Mouse (Mus musculus) induced T-regulatory cell, adult 2 months (primary cell): ENCODE results near the gene Ubr4.

Experiments used
- DNase-seq: peaks from one replicate; pipeline ENCODE4 v3.0.0-alpha.2; 2012; ENCODE audit warnings: low read depth

Gene Ubr4

DNA sequence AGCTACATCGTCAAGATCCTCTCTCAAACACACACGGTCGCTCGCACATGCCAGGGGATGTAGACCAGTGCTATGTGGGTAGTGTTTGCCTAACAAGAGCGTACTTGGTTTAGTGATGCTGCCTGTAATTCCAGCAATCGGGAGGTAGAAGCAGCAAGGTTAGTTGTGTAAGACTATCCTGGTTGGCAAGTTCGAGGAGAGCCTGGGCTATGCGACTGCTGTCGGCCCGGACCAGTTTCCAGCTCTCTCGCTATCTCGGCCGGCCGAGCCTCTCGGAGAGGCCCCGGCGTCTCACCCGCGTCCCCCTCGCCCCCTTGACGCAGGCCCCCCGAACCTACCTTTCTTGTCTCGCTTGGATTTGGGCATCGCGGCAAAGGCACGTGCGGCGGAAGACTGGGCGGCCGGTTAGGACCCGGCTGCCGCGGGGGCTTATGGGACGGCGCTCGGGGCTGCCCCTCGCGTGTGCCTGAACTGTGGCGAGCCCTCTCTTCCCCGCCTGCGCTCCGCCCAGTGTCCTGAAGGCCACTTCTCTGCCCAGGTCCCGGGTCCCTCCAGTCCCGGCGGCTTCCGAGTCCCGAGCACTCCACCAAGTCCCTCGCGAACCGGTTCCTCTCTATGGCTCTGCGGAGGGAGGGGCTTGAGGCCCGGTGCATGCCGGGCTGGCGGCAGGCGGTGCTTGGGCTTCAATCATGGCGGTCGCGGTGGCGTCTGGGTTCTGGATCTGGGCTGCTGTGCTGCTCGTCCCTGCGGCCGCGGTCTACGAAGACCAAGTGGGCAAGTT, at the start of gene Ubr4, which contains the start of the genes Mrto4 and Emc1:
Gene Ubr4, plus strand, starts transcription at position 679 of the 781 bp plus-strand sequence.
Gene Mrto4, minus strand, starts transcription at position 646 of the 781 bp plus-strand sequence.
Gene Emc1, plus strand, starts transcription at position 657 of the 781 bp plus-strand sequence.
- DNase-seq, result peak; percentile 91

DNA sequence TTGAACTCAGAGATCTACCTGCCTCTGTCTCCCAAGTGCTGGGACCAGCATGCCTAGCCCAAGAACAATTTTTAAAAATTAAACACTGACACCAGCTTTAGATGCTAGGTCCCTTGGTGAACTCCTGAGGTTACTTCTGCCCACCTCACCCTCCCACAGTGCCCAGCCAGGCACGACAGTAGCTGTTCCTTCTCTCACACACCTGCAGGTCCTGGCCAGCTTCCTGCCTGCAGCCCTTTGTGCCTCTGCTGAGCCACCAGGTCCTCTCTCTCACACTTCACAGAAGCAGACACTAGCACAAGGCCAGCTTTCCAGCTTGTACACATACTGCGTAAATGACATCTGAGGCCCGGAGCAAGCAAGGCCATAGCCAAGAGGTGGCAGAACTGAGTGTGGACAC, 46.9 kb upstream of the Ubr4 start:
- DNase-seq, result no peak

- no peak for DNase-seq
Observed at GRCm38 (mm10) chr4:139307916-139308315, 44.5 kb upstream of the Ubr4 start.

DNA sequence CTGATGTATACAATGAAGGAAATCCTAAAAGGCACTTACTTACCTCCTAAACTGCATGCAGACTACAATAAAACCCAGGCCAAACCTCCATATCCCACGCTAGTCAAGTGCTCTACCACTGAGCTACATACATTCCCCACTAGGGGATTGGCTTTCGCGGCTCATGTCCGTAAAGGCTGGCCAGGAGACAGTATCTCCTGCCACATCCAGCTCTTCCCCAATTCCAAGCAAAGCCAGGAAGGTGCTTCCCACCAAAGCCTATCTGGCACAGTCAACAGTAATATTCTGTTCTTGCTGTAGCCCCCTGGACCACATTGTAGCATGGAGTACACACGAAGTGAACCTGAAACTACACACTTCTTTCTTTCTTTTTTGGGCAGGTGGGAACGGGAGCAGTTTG, 42.8 kb upstream of the Ubr4 start:
- peak; percentile 44 for DNase-seq

- DNase-seq, result peak; percentile 96
Observed at GRCm38 (mm10) chr4:139310171-139310898, 42.1 kb upstream of the Ubr4 start, which contains the start of the genes Pqlc2 and Akr7a5. Gene Pqlc2 (minus strand): TSS chr4:139310708. Gene Akr7a5 (plus strand): TSS chr4:139310744.

DNA sequence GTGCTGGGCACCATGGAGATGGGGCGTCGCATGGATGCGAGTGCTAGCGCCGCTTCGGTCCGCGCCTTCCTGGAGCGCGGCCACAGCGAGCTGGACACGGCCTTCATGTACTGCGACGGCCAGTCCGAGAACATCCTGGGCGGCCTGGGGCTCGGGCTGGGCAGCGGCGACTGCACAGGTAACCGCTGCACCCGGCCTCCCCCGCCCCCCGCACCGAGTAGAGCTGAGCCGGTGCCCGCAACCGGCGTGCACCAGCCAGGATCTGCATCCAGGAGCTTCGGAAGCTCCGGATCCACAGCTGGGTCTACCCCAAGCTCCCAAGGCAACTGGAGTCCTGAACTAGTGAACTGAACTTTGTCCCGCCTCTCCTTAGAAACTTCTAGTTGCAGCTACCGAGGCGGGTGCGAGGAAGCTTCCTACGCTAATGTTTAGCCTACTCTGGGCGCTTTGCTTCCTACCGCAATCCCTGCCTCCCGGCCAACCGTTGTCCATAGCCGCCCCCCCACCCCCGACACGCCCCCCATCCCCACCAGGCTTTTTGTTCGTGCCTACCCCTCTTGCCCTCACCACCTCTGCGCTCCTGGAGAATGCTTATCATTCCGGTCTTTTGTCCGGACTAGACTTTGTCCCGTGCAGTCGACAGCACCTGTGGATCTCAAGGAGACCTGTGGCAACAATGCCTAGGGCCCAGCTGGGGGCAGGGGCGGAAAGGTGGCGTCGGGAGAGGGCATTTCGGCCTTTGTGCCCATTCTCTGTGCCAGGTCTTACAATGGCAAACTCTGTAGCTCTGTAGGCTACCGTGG, 41.3 kb upstream of the Ubr4 start:
- peak; percentile 33 for DNase-seq

DNA sequence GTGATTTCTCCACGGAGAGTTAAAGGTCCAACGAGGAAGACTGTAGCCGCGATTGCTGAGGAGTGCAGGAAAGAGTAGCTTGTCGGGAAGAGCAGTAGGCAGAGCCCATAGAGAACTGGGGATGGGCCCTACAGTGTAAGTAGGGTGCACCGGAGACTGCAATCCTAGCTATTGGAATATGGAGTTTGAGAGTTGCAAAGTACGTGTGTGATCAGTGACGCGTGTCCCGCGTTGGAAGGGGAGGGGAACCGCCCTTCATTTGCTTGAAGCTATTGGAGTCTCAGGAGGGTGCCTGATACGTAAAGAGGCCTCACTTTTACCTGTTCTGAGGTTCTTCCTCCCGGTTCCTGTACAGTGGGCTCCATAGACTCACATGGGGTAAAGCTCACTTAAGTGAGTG, 40.7 kb upstream of the Ubr4 start:
- no peak for DNase-seq

DNA sequence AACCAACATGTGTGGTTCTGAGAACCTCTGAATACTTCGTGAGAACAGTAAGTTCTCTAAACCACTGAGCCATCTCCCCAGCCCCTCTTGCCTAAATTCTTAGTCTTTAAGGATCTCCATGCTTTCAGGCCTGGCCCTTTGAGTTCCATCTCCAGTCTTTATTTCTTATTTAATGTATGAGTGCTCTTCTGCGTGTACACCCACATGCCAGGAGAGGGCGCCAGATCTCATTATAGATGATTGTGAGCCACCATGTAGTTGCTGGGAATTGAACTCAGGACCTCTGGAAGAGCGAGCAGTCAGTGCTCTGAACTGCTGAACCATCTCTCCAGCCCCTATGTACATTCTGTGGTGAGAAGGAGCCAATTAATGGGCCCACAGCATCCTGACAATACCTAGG, 39.8 kb upstream of the Ubr4 start:
- peak; percentile 84 for DNase-seq

DNA sequence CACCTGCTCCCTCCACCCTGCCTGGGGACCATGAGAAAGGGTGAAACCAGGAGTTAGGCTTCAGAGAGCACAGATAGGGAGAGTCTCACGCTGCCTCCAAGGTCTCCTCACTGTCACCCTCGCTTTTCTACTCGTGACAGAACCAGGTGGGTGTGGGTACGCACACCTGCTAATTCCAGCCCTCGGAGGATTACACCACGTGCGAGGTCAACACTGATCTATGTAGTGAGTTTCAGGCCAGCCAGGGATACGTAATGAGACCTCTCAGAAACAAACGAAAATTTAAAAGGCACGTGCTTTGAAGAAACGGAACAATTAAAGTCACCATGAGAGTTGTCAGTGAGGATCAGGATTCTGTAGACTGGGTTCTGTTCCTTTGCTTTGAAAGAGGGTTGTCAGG, 34.0 kb upstream of the Ubr4 start:
- DNase-seq, result no peak

DNA sequence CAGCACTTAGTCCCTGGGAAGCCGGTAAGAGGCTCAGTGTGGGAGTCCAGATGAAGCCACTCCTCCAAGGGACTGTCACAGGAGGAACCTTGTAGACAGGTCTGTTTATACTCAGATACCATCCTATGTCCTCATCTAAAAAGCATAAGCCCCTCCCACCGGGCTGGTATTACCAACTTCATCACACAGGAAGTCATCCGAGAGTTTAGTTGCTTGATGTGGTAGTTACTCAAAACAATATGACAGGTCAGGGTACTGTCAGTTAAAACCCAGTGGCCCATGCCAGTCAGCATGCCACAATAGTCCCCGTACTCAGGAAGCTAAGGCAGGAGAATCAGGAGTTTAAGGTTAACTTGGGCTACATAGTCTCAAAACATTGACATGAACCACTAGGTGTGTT, 32.7 kb upstream of the Ubr4 start:
- DNase-seq, result peak; percentile 69

DNA sequence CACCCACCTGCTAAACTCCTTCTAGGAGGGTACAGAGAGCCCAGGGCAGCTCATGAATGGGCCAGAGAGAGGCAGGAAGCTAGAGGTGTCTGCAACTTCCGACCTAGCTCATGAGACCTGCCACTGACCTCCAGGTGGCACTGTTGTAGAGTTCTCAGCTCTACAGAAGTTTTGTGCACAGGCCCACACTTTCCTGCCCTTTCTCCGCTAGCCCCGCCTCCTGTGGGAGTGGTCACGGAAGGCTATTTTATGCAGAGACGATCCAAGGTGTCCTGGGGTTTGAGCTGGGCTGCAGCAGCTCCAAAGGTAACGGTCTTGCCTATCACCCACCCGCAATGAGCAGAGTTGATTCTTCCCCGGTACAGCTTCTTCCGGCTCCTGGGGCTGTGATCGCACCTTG, 21.8 kb upstream of the Ubr4 start:
- DNase-seq, result peak; percentile 99

DNA sequence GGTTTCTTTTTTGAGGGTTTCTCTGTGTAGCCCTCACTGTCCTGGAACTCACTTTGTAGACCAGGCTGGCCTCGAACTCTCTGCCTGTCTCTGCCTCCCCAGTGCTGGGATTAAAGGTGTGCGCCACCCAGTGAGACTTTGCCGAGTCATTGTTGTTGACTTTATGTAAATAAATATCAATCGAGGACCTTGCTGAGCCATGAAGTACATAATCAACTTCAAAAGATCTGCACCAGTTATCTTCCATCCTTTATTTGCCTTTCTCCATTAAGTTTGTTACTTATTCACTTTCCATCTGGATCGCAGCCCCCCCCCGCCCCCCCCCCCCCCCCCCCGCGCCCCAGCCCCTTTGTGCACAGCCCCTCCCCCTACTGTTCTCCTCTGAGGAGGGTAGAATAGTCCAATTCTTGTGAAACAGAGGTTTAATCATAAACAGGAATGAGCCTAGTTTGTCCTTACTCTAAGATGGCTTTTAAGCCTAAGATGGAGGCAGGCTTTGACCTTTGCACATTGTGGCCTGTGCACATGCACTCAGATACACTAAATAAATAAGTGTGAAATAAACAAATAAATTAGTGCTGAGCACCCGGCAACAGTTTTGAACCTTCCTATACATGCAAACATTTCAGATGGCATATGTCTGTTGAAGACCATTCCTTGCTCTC, 17.6 kb upstream of the Ubr4 start:
- no peak for DNase-seq

DNA sequence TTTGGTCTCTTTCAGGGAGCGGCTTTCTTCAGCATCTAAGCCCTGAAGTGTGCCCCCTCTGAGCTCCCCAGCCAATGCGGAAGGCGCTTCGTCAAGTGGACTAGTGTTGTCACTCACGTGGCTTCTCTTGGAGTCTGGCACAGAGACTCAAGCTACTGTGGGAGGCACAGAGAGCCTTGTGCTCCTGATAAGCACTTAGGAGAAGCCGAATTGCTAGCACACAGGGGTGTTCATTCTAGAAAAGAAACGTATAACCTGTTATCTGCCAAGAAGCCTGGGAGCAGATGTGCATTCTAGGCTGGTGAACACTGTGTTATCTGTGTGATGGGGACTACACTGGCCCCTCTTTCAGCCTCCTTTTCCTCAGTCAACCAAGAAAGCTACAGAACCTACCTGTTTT, 16.9 kb upstream of the Ubr4 start:
- no peak for DNase-seq

- peak; percentile 95 for DNase-seq
Observed at GRCm38 (mm10) chr4:139336822-139337483, 15.5 kb upstream of the Ubr4 start.

DNA sequence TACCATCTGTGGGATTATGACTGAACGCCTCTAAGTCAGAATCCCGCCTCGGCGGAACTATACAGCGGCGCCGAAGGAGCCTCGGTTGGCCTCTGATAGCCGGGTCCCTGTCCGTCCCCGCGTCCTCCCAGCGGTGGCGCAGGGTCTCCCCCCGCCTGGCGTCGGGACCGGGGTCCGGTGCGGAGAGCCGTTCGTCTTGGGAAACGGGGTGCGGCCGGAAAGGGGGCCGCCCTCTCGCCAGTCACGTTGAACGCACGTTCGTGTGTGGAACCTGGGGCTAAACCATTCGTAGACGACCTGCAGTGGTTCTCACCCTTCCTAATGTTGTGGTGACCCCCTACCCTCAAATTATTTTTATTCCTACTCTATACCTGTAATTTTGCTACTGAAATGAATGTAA, 14.3 kb upstream of the Ubr4 start:
- DNase-seq, result no peak

DNA sequence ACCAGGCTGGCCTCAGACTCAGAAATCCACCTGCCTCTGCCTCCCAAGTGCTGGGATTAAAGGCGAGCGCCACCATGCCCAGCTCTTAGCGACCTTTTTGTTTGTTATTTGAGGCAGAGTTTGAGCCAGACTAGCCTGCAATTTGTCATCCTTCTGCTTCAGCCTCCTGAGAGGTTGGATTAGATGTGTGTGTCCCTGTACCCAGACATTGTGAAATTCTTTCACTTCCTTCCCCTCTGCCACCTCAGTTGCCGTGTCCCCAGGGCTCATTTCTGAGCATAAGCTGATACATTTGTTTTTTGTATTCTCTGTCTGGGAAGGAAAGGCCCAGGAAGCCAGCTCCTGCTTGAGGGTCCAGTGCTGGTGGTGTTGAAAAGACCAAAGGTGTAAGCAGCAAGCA, 11.6 kb upstream of the Ubr4 start:
- DNase-seq, result no peak

DNA sequence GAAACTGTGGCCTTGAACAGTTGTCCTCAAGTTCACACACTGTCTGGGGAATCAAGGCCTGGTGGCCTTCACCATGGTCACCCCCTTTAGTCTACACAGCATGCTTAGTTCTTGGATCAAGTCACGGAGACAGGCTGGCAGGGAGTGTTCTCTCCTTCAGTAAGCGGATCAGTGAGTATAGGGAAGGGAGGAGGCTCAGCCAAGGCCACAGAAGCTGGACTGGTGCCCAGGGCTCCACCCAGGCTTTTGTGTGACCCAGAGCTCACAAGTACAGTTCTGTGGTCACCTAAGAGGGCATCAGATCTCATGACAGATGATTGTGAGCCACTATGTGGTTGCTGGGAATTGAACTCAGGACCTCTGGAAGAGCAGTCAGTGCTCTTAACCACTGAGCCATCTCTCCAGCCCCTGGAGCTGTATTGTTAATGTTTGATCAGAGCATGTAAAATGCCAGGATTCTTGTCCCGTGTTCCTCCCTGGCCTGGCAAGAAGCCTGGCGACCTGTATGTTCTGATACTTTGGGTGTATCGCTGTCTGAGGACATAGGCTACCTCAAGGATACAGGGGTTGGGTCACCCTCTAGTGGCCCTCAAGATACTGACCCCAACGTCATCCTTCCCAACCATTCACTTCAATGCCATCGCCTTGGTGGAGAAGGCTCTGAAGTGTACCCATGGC, 10.7 kb upstream of the Ubr4 start:
- no peak for DNase-seq

GRCm38 (mm10) chr4:139343718-139344117, 8.7 kb upstream of the Ubr4 start:
- no peak for DNase-seq

DNA sequence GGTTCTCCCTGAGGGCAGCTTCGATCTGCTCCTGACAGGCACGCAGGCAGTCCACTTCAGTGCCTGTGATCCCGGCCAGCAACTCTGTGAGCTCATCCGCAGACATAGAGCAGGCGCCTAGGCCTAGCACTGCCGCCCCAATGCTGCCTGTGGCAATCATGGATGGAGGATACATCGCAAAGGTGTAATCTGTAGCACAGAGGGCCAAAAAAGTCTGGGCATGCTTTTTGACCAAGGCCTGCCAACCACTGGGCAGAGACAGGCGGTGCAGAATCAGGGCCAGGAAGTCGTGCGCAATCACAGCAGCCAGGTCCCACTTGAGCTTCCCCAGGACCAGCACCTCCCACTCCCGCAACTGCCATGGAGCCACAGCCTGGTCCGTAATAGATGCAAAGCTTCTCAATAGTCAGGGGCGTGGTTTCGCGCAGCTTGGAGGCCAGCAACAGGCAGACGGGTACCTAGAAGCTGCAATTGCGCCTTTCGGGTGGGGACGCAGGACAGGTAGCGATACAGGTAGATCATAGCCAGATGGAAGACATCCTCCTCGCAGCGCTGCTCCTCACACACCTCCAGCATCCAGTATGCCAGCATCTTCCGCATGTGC, 6.9 kb upstream of the Ubr4 start:
- DNase-seq, result no peak

GRCm38 (mm10) chr4:139352832-139353231, 423 bp downstream of the Ubr4 start:
- no peak for DNase-seq
